Mouse (Mus musculus): ENCODE data around the gene Hsd3b7.

The Hsd3b7 gene

DNA sequence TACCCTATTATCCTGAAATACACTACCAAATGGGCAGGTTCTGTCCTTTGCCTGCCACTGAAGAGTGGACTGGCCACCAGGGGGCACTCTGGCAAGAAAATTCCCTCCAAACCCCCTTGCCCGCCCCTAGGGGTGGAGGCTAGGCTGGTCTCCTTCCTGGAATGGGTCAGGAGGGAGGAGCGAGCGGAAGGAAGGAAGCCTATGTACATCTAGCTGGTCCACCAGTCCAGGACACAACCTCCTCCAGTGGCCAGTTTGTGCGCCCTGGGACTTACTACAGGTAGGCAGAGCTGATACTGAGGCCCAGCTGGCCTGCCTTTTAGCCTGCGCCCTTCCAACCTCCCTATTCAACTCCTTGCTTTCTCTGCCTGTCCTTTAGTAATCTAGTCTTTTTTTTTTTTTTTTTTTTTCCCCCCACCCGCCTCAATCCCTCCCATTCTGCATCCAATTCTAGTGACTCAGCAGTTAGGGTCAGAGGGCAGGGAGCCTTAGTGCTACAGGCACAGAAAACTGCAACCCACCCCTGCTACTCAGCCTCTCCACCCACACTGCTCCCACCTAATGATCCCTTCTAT lies at the start of gene Hsd3b7:
Hsd3b7 (plus strand) TSS at position 170 of the 575 bp plus-strand sequence.
- in situ Hi-C loops (cut with MboI, MseI), result no loop called here

- in situ Hi-C loops (cut with MboI, MseI), result no loop called here
Measured at GRCm38 (mm10) chr7:127751619-127752018, 48.8 kb upstream of the Hsd3b7 start.

GRCm38 (mm10) chr7:127752069-127752468 lies 48.3 kb upstream of the Hsd3b7 start:
- in situ Hi-C loops (cut with MboI, MseI), result no loop called here

DNA sequence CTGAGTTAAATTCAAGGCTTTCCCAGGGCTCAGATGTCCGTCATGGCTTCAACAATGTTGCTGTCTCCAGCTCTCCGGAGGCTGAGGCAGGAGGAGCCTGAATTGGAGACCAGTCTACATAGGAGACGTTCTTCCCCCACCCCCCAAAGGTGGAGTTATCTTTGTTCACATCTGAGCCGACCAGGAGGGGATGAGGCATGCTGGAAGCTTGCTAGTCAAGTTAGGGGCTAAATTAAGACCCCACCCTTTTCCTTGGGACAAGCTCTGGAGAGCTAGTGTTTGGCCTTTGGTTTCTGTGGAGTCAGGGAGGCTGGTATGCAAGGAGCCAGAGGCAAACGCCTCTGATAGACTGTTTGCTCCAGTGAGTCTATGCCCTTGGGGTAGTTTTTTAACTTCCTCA lies 47.2 kb upstream of the Hsd3b7 start:
- in situ Hi-C loops (cut with MboI, MseI), result no loop called here

GRCm38 (mm10) chr7:127753741-127754140 lies 46.7 kb upstream of the Hsd3b7 start:
- in situ Hi-C loops (cut with MboI, MseI), result no loop called here

- in situ Hi-C loops (cut with MboI, MseI), result no loop called here
Measured at GRCm38 (mm10) chr7:127759716-127760115, 40.7 kb upstream of the Hsd3b7 start.

GRCm38 (mm10) chr7:127760478-127760877 lies 39.9 kb upstream of the Hsd3b7 start:
- in situ Hi-C loops (cut with MboI, MseI), result no loop called here

GRCm38 (mm10) chr7:127761026-127761425 lies 39.4 kb upstream of the Hsd3b7 start:
- in situ Hi-C loops (cut with MboI, MseI), result no loop called here

- in situ Hi-C loops (cut with MboI, MseI), result no loop called here
Measured at GRCm38 (mm10) chr7:127763642-127764041, 36.8 kb upstream of the Hsd3b7 start.

- in situ Hi-C loops (cut with MboI, MseI), result no loop called here
Measured at GRCm38 (mm10) chr7:127765756-127766155, 34.6 kb upstream of the Hsd3b7 start.

DNA sequence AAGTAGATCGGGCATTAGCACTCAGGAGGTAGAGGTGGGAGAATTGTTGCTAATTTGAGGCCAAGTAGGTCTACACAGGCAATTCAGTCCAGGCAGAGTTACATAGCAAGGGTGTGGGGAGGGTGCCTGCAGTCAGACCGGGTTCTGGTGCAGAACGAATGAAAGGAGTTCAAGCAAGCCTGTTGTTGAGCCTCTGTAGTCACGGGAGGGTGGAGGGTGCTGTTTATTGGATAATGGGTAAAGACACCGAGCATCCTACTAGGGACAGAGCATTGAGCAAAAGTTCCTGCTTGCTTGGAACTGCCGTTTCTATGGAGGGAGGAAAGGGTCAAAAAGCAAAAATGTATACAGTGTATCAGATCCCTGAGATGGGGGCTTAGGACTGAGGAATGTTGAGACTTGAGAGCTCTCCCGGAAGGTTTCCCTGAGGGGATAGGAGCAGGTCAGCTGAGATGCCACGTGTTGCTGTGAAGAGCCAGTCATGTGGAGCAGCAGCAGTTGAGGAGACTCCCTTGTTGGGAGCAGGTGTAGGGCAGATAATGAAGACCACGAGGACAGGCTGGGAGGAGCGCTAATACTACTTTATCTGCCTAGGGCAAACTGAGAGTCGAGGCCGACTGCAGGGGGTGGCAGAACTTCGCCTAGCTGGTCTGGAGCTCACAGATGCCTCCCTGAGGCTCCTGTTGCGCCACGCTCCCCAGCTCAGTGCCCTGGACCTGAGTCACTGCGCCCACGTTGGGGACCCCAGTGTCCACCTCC lies 33.4 kb upstream of the Hsd3b7 start:
- in situ Hi-C loops (cut with MboI, MseI), result no loop called here

- in situ Hi-C loops (cut with MboI, MseI), result no loop called here
Measured at GRCm38 (mm10) chr7:127767671-127768345, 32.6 kb upstream of the Hsd3b7 start.

DNA sequence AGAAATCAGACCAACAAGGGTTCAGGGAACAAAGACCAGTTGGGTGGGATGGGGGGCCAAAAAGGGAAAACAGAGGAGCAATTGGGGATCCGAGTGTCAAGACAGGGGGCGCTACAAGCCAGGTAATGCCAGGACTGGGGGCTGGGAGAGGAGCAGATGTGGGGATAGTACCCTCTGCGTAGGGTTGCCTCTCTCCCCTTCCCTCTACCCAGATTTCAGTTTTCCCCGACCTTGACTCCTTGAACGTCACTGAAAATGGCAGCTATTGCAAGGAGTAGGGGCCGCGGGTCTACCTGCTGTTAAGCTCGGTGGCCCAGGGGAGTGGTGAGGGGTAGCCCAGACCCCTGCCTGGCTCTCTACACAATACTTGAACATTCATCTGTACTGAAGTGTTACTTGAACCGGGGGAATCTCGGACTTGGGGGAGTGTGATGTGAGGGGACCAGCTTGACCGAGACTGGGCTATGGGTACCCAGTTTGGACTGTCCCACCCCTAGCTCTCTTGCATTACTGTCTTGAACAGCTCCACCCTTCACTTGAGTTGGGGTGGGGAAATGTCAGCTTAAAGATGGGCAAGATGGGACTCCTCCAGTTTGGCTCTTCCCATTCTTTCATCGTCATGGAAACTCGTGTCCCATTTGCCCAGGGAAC lies 31.9 kb upstream of the Hsd3b7 start:
- in situ Hi-C loops (cut with MboI, MseI), result no loop called here

- in situ Hi-C loops (cut with MboI, MseI), result no loop called here
Measured at GRCm38 (mm10) chr7:127768997-127769593, 31.3 kb upstream of the Hsd3b7 start.

DNA sequence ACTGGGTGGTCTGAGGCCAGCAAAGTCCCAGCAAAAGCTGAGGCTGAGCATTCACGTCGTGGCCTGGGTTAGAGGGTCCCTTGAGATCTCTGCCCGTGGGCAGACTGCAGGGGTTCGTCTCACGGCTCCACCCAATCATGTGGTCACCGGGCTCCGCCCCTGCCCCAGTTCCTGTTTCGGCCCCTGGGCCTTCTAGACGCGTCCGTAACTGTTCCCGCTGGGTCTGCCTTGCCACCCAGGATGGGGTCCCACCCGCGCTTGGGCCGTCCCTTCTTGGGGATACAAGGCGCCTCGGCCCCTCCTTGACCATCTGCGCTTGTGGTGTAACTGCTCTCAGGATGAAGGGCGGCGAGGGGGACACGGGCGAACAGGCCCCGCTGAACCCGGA lies 30.8 kb upstream of the Hsd3b7 start, which contains the start of gene Orai3:
Orai3 (plus strand) TSS at position 165 of the 388 bp plus-strand sequence.
- in situ Hi-C loops (cut with MboI, MseI), result no loop called here

DNA sequence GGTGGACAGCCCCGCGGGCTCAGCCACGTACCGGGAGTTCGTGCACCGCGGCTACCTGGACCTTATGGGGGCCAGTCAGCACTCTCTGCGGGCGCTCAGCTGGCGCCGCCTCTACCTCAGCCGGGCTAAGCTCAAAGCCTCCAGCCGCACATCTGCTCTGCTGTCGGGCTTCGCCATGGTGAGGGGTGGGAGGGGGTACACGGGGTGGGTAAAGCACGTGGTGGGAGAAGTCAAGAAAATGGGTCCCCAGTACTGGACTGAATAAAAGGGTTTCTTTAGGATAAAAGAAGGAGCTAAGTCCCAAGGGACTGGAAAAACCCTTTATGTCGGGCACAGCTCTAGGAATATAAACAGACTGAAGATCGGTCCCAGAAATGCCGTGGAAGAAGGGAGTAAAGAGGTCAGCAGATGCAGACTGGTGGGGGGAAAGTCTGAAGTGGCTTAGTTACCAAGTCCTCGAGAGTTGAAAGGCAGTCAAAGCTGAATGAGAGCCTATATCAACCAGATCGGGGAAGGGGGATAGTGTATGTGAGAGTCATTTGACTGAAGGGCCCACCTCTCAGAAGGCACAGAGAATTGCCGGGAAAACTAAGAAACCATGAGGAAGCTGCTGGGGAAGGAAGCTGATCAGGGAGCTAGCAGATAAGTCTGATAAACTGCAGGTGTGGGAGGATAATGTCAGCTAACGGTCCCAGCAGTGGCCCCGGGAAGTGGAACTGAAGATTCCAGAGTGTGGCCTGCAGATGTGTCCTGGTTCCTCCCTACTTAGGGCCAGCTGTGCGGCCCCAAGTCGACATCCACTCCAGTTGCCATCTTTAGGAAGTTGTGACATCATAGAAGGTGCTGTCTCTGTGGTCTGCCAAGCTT lies 30.1 kb upstream of the Hsd3b7 start:
- in situ Hi-C loops (cut with MboI, MseI), result no loop called here

DNA sequence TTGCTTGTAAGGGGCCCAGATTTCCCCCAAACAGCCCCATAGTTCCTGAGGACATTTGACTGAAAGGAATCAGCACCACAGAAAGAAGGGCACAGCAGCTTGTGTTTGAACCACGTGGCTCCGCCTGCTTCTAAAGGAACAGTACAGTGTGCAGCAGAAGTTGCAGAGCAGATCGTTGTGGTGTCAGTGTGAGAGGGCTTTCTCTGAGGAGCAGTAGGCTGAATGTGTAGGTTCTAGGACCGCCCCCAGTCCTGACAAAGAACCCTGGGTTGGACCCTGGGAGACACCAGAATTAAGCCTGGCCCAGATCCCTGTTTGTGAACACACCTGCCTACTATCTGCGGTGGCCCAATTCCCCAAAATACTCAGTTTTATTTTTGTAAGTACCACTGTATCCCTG lies 29.1 kb upstream of the Hsd3b7 start:
- in situ Hi-C loops (cut with MboI, MseI), result no loop called here

DNA sequence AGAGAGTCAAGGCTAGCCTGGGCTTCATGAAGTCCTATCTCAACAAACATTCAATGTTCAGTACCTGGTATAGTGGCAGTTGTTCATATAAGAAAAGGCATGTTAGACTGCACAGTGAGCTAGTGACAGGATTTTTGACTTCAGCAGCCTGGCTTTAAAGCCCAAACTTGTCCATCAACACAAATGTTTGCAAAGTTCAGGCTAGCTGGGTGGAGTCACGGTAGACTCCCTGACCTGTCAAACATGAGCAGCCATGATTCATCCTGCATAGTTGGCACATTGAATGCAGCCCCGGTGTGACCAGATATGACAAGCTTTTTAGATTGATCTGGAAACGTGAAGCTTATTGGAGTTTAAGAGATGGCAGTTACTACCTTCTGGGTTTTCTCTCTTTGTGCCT lies 28.3 kb upstream of the Hsd3b7 start:
- in situ Hi-C loops (cut with MboI, MseI), result no loop called here

- in situ Hi-C loops (cut with MboI, MseI), result no loop called here
Measured at GRCm38 (mm10) chr7:127772557-127772956, 27.8 kb upstream of the Hsd3b7 start.

DNA sequence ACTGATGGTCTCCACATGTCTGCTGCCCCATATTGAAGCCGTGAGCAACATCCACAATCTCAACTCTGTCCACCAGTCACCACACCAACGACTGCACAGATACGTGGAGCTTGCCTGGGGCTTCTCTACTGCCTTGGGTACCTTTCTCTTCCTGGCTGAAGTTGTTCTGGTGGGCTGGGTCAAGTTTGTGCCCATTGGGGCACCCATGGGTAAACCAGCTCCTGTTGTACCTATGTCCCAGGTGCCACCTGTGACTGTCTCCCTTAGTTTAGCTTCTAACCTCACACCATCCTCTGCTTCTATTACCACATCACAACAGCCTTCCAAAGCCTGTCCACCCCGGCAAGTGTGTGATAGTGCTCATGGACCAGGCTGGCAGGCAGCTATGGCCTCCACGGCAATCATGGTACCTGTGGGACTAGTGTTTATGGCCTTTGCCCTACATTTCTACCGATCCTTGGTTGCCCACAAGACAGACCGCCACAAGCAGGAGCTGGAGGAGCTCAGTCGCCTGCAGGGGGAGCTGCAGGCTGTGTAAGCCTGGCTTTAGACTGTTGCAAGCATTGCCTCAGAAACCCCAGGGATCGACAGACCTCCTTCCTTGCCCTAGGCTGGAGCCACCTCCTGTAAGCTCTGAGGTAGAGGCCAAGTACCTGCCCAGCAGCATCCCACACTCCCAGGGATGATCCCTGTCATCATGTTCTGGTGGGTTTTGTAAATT lies 26.6 kb upstream of the Hsd3b7 start:
- in situ Hi-C loops (cut with MboI, MseI), result no loop called here

All from T-helper 1 cell (primary cell).